Mouse (Mus musculus) gastrocnemius, adult 2 months (tissue): ENCODE measurements around the gene Mto1. TPM values are rescaled to one million over a fixed set of nuclear protein-coding genes. Genes with fewer than 3 reads are reported as not detected.
"Not testable (repeated sequence)": the region's sequence is repeated elsewhere in the genome, so short reads cannot be mapped to it uniquely, and the experiment has no call there.

ENCODE experiments used
- DNase-seq: peaks from one replicate; pipeline ENCODE4 v3.0.0; 2022
- H3K27ac ChIP-seq: fragments of 200-600 bp; 2 replicates; pipeline ENCODE4 v1.8.1; 2022; ENCODE audit warnings: mild to moderate bottlenecking
- H3K4me3 ChIP-seq: fragments of 200-600 bp; 2 replicates; pipeline ENCODE4 v1.8.1; 2022; ENCODE audit warnings: mild to moderate bottlenecking, moderate library complexity
- CTCF ChIP-seq: fragments of 200-600 bp; IDR thresholded peaks from 2 replicates; pipeline ENCODE4 v1.8.1; 2022; ENCODE audit warnings: antibody characterized with exemption, mild to moderate bottlenecking, moderate library complexity
- intact Hi-C: fragments of 180-260 bp; cut with DNase I; formaldehyde crosslinking; loops from one replicate; pipeline ENCODE4 v1.15.1; 2025
- total RNA-seq, 2 experiments: library from RNA; stranded (reverse); gene quantifications; 2 replicates each; pipeline ENCODE4 v1.2.3; 2021

Gene Mto1
- total RNA-seq, 2 experiments from 2014 or later: 19.8 to 22.0 TPM

DNA sequence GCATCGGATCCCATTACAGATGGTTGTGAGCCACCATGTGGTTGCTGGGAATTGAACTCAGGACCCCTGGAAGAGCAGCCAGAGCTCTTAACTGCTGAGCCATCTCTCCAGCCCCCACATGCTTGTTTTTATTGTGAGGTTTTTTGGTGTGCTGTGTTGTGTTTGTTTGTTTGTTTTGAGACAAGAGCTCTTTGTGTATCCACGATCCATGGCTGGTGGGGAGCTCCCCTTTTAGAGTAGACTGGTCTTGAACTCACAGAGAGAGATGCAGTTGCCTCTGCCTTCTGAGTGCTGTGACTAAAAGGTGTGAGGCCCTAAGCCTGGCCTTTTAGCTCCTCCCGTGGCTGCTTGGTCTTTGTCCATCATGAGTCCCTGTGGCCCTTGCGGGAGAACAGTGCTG, 56.1 kb downstream of the Mto1 start:
- DNase-seq: no peak
- intact Hi-C loops: no loop called here
- no peak overlapping the region for H3K4me3 ChIP-seq
- H3K27ac ChIP-seq: no peak overlapping the region
- no peak for TF ChIP-seq CTCF

DNA sequence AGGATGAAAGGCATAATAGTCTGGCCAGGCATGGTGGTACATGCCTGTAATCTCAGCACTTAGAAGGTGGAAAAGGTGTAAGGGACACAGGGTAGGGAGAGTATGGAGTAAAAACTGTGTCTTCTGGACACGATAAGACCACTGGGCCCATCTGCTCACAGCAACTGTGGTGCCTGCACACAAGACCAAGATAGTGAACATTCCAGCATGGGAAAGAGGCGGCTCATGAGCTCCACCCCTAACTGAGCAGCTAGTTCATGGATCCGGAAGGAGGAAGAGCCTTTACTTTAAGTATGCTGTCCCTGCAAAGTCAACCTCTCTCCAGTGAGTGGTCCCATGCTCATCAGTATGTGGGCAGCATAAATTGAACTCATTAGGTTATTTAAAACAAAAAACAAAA, 56.7 kb downstream of the Mto1 start:
- intact Hi-C loops: no loop called here
- no peak overlapping the region for H3K27ac ChIP-seq
- no peak for DNase-seq
- H3K4me3 ChIP-seq: no peak overlapping the region
- no peak for TF ChIP-seq CTCF

- TF ChIP-seq CTCF: no peak
- intact Hi-C loops: no loop called here
- DNase-seq: no peak
Observed at GRCm38 (mm10) chr9:78505223-78505622, 57.2 kb downstream of the Mto1 start.

DNA sequence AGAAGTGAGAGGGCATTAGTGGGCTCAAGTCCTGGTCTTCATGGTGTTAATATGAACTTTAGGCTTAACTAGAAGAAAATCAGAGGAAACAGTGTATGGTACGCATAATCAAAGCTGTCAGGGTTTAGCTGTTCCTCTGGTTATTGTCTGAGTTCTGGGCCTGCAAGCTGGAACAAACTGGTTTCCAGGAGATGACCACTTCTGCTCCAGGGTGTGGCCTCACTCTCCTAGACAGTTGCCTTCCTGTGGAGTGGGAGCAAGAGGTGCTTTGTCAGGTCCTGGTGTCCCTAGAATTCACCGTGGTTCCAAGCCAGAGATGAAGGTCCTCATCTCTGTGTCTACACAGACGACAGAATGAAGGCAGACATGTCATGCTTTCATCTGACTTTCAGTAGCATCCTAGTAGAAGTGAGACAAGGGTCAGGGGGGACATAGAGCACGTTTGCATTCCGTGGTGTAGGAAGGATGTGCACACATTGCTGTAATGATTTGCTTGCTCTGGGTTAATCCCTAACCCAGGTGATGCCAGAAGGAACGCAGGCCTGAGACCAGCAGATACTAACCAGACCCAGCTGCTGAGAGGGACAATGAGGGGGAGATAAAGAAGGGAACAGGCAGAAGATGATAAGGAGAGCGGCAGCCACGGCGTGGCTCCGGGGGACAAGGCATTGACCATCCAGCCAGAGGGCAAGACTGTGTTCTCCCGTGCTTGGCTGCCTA, 58.2 kb downstream of the Mto1 start:
- no peak for DNase-seq
- no peak for TF ChIP-seq CTCF
- no peak overlapping the region for H3K4me3 ChIP-seq
- no peak overlapping the region for H3K27ac ChIP-seq
- intact Hi-C loops: no loop called here

More at GRCm38 (mm10) chr9:78505223-78505622, 57.2 kb downstream of the Mto1 start:
- no peak overlapping the region for H3K27ac ChIP-seq
- no peak overlapping the region for H3K4me3 ChIP-seq

DNA sequence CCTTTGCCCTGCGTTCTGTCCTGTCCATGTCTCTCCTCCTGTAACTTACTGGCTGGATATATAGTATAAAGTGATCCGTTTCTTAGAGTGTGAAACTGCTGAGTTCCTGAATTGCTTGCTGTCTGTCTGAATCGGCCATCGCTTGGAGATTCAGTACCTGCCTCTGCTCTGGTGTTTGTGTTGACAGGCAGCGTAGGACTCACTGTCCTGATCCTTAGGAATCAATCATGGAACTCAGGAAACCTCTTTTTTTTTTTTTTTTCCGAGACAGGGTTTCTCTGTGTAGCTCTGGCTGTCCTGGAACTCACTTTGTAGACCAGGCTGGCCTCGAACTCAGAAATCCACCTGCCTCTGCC, 58.7 kb downstream of the Mto1 start:
- Histone ChIP-seq H3K4me3 (no peak overlapping the region), H3K27ac (no peak overlapping the region)
- intact Hi-C loops: no loop called here
- DNase-seq: no peak
- no peak for TF ChIP-seq CTCF

DNA sequence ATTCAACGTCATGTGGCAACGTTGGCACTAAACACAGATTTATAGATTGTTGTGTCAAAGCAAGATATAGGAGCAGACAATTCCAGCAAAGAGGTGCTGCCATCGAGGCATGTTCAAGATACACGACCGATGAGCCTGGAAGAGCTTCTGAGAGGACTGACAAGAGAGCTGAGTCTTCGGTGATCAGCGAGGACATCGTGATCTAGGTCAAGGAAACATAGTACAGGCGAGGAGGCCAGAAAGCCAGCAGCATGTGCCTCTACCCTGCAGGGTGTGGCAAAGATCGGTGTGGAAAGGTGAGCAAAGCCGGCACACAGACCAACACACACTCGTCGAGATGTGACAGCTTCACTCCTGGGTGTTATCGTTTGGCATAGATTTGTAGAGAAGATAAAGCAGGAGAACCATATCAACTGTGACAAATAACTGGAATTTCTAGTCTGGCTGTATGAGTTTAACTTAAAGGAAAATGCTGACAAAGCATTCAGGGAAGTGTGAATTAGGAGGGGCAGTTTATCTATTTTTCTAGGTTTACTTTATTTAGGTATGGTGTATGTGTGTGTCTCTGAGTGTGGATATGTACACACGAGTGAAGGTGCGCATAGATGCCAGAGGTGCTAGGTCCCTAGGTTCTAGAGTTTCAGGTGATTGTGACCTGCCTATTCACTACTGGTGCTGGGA, 60.2 kb downstream of the Mto1 start:
- Histone ChIP-seq H3K27ac (no peak overlapping the region), H3K4me3 (no peak overlapping the region)
- TF ChIP-seq CTCF: no peak
- DNase-seq: no peak
- intact Hi-C loops: no loop called here

DNA sequence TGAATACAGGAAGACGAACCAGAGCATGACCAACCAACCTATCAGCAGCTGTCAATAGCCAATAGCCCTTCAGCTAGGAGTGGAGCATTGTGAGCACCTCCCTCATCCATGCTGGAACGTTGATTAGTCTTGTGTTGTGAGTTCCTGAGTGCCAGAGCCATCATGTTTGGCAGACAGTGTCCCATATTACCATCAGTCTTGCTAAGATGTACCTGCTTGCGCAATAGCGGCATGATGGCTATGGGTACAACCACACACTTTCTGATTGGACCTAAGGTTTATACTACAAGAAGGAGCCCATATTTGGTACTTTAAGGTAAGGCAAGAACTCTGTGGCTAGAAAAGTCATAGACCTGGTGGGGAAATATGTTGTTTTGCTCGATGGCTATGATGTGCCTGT, 63.7 kb downstream of the Mto1 start:
- intact Hi-C loops: no loop called here

DNA sequence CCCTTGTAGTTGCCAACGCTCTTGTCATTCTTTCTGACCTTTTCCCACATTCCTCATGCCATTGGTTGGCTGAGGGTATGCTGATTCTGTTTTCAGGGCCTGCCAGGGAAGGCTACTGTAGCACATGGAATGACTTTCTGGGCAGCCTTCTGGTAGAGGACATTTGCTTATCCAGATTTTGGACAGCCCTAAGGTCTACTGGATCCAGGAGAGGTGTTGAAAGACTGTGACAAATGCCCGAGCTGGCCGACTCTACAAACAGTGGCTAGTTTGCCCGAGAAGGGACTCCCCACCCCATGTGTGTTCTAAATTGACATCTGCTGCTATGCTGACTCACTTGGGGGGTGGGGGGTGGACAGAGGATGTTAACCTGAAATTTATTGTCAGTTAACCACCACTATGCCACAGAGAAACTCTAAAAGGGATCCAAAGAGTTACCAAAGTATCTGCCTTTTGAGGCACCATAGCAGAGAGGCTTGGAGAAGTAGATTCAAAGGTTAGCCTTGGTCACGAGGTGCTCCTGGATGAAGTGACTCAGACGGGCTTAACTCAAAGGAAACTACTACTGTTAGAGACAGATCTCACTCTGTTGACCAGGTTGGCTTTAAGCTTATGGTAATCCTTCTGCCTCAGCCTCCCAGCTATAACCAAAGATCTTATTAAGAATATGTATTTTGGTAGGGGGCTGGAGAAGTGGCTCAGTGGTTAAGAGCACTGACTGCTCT, 65.9 kb downstream of the Mto1 start:
- Histone ChIP-seq H3K4me3 (no peak overlapping the region), H3K27ac (no peak overlapping the region)
- intact Hi-C loops: no loop called here
- TF ChIP-seq CTCF: no peak
- peak; percentile 57 for DNase-seq

More for the DNA sequence above, 63.7 kb downstream of the Mto1 start:
- Histone ChIP-seq H3K4me3 (no peak overlapping the region), H3K27ac (no peak overlapping the region)
- no peak for DNase-seq
- TF ChIP-seq CTCF: no peak

- Histone ChIP-seq H3K4me3 (no peak overlapping the region), H3K27ac (no peak overlapping the region)
- no peak for TF ChIP-seq CTCF
- no peak for DNase-seq
- intact Hi-C loops: no loop called here
Observed at GRCm38 (mm10) chr9:78514681-78515080, 66.7 kb downstream of the Mto1 start.

DNA sequence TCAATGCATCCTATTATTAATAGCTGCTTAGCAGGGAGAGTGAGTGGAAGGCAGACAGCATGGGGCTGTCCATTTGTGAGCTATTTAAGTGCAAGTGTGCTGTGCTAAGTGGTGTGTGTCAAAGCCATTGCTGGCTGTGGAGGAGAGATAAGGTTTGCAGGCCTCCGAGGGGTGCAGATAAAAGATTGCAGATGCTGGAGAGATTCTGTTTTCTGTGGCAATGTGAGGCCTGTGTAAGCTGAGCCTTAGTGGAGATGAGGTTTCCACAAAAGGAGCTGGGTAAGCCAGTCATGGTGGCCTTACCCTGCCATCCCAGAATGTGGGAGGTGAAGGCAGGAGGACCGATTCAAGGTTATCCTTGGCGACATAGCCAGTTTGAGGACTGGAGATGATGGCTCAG, 68.1 kb downstream of the Mto1 start:
- TF ChIP-seq CTCF: no peak
- H3K4me3 ChIP-seq: no peak overlapping the region
- H3K27ac ChIP-seq: no peak overlapping the region
- intact Hi-C loops: no loop called here
- no peak for DNase-seq

DNA sequence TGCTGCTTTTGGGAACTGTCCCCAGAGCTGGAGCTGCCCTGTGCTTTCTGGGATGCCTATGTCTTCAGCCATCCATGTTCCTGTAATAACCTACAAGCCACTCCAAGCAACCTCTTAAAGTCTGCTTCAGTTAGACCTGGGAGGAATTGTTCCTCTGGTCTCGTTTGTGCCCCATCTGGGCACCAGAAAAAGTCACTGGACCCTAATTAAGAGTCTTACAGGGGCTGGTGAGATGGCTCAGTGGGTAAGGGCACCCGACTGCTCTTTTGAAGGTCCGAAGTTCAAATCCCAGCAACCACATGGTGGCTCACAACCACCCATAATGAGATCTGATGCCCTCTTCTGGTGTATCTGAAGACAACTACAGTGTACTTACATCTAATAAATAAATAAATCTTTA, 69.2 kb downstream of the Mto1 start:
- H3K4me3 ChIP-seq, intact Hi-C loops, DNase-seq, H3K27ac ChIP-seq: not testable (repeated sequence)

DNA sequence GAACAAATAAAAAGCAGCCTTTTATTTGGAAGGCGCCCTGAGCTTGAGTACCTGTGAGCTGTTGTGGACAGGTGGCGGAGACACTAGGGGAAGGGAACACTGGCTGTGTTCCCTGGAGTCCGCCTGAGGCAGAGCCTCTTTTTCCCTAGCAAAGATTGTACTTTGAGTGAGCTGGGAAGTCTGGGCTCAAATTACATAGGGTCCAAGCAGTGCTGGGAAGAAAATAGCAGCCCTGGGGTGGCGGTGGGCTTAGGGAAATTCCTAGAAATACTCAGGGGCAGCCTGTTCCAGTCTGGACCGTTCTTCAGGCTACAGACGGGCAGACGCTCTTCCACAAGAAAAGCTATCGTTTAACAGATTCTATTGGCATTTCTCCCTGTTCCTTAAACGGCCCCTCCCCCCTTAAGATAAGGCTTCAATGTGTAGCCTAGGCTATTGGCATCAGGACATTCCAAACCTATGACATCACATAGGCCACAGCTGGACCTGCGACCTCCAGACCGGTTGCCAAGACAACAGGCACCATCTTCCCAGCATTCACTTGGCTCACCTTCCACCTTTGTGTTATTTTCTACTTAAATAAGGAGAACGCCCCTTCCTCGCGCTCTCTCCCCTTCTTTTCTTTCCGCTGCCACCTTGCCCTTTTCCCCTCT, 72.2 kb downstream of the Mto1 start:
- TF ChIP-seq CTCF: no peak
- no peak overlapping the region for H3K27ac ChIP-seq
- intact Hi-C loops: no loop called here
- peak overlapping the region; percentile 61 for H3K4me3 ChIP-seq
- no peak for DNase-seq
